Mouse (Mus musculus) C2C12 (cell line): ENCODE results near the gene Egfl8.

Experiments
- CEBPB ChIP-seq: IDR thresholded peaks from one replicate; pipeline ENCODE4 v1.6.1; 2011; ENCODE audit warnings: low read depth, mild to moderate bottlenecking, control low read depth, moderate library complexity
- CTCF ChIP-seq: IDR thresholded peaks from one replicate; pipeline ENCODE4 v1.5.1; 2011; ENCODE audit not compliant: control insufficient read depth, insufficient read depth, insufficient read length
- FOSL1 ChIP-seq: IDR thresholded peaks from one replicate; pipeline ENCODE4 v1.8.0; 2011; ENCODE audit warnings: mild to moderate bottlenecking, low read length; ENCODE audit not compliant: poor library complexity, insufficient read depth, severe bottlenecking
- MAX ChIP-seq: IDR thresholded peaks from one replicate; pipeline ENCODE4 v1.6.1; 2011; ENCODE audit warnings: mild to moderate bottlenecking, control low read depth
- MYOD1 ChIP-seq: IDR thresholded peaks from one replicate; pipeline ENCODE4 v1.6.1; 2011; ENCODE audit warnings: low read depth; ENCODE audit not compliant: control insufficient read depth, insufficient read length
- MYOG ChIP-seq: IDR thresholded peaks from one replicate; pipeline ENCODE4 v1.6.1; 2011; ENCODE audit not compliant: control insufficient read depth, insufficient read length; ENCODE audit errors: extremely low read depth
- USF1 ChIP-seq: IDR thresholded peaks from one replicate; pipeline ENCODE4 v1.6.1; 2011; ENCODE audit warnings: low read depth, mild to moderate bottlenecking, control low read depth, moderate library complexity

DNA sequence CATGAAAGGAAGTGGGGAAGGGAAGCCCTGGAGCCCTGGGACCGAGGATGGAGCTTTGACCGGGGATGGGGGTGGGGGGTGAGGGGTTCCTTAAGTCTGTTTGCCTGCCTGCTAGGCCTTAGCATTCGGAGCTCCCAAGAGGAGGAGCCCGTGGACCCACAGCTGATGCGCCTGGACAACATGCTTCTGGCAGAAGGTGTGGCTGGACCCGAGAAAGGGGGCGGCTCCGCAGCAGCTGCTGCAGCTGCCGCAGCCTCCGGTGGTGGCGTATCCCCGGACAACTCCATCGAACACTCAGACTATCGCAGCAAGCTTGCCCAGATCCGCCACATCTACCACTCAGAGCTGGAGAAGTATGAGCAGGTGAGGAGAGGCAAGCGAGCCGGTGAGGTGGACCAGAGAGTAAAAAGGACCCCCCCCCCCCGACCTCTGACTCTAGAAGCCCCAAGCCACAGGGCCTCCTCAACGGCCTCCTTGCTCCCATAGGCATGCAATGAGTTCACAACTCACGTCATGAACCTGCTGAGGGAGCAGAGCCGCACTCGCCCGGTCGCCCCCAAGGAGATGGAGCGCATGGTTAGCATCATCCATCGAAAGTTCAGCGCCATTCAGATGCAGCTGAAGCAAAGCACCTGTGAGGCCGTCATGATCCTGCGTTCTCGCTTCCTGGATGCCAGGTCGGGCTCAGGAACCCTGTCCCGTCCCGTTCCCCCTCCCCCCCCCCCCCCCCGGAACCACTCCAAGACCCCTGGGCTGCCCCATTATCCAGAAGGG, 21.8 kb downstream of the Egfl8 start:
- TF ChIP-seq CTCF (no peak), MYOD1 (peak; percentile 58), CEBPB (no peak), USF1 (no peak), MAX (no peak), MYOG (no peak), FOSL1 (no peak)
